Mouse (Mus musculus): Measurements from ENCODE around the gene 1700019N19Rik. TPM values are rescaled to one million over a fixed set of nuclear protein-coding genes. Genes with fewer than 3 reads are reported as not detected.

The 1700019N19Rik gene
- polyA plus RNA-seq, 1 experiment = 0.08 TPM

GRCm38 (mm10) chr19:58805191-58805779 lies 11.0 kb upstream of the 1700019N19Rik start:
- TF ChIP-seq POLR2A (IDR thresholded peaks at IDR 0.05; ENCODE audit: borderline replicate concordance, extremely low read depth, insufficient read depth, insufficient read length, poor library complexity, severe bottlenecking) (no peak), CTCF (IDR thresholded peaks at IDR 0.05; ENCODE audit: borderline replicate concordance, extremely low read depth, insufficient read depth, insufficient read length) (no peak)
- no peak for DNase-seq (ENCODE audit: low read depth)

- DNase-seq (ENCODE audit: low read depth) = peak; percentile 69
- TF ChIP-seq CTCF (IDR thresholded peaks at IDR 0.05; ENCODE audit: borderline replicate concordance, extremely low read depth, insufficient read depth, insufficient read length) (no peak), POLR2A (IDR thresholded peaks at IDR 0.05; ENCODE audit: borderline replicate concordance, extremely low read depth, insufficient read depth, insufficient read length, poor library complexity, severe bottlenecking) (no peak)
Observed at GRCm38 (mm10) chr19:58795114-58795669, 931 bp upstream of the 1700019N19Rik start.

GRCm38 (mm10) chr19:58789194-58789593 lies 5.1 kb downstream of the 1700019N19Rik start:
- peak; percentile 71 for DNase-seq (ENCODE audit: low read depth)
- TF ChIP-seq CTCF (IDR thresholded peaks at IDR 0.05; ENCODE audit: borderline replicate concordance, extremely low read depth, insufficient read depth, insufficient read length) (no peak), POLR2A (IDR thresholded peaks at IDR 0.05; ENCODE audit: borderline replicate concordance, extremely low read depth, insufficient read depth, insufficient read length, poor library complexity, severe bottlenecking) (no peak)

GRCm38 (mm10) chr19:58783938-58784337 lies 10.3 kb downstream of the 1700019N19Rik start:
- peak; percentile 78 for DNase-seq (ENCODE audit: low read depth)
- TF ChIP-seq POLR2A (IDR thresholded peaks at IDR 0.05; ENCODE audit: borderline replicate concordance, extremely low read depth, insufficient read depth, insufficient read length, poor library complexity, severe bottlenecking) = no peak
- no peak for TF ChIP-seq CTCF (IDR thresholded peaks at IDR 0.05; ENCODE audit: borderline replicate concordance, extremely low read depth, insufficient read depth, insufficient read length)

- peak; percentile 39 for DNase-seq (ENCODE audit: low read depth)
- TF ChIP-seq POLR2A (IDR thresholded peaks at IDR 0.05; ENCODE audit: borderline replicate concordance, extremely low read depth, insufficient read depth, insufficient read length, poor library complexity, severe bottlenecking) (no peak), CTCF (IDR thresholded peaks at IDR 0.05; ENCODE audit: borderline replicate concordance, extremely low read depth, insufficient read depth, insufficient read length) (no peak)
Observed at GRCm38 (mm10) chr19:58781566-58781965, 12.7 kb downstream of the 1700019N19Rik start.

GRCm38 (mm10) chr19:58776461-58776860 lies 17.8 kb downstream of the 1700019N19Rik start:
- TF ChIP-seq POLR2A (IDR thresholded peaks at IDR 0.05; ENCODE audit: borderline replicate concordance, extremely low read depth, insufficient read depth, insufficient read length, poor library complexity, severe bottlenecking) = no peak
- no peak for TF ChIP-seq CTCF (IDR thresholded peaks at IDR 0.05; ENCODE audit: borderline replicate concordance, extremely low read depth, insufficient read depth, insufficient read length)
- DNase-seq (ENCODE audit: low read depth) = no peak

GRCm38 (mm10) chr19:58767329-58767728 lies 26.9 kb downstream of the 1700019N19Rik start:
- no peak for TF ChIP-seq POLR2A (IDR thresholded peaks at IDR 0.05; ENCODE audit: borderline replicate concordance, extremely low read depth, insufficient read depth, insufficient read length, poor library complexity, severe bottlenecking)
- no peak for TF ChIP-seq CTCF (IDR thresholded peaks at IDR 0.05; ENCODE audit: borderline replicate concordance, extremely low read depth, insufficient read depth, insufficient read length)

GRCm38 (mm10) chr19:58762848-58763541 lies 31.3 kb downstream of the 1700019N19Rik start:
- TF ChIP-seq CTCF (IDR thresholded peaks at IDR 0.05; ENCODE audit: borderline replicate concordance, extremely low read depth, insufficient read depth, insufficient read length) (peak; percentile 93), POLR2A (IDR thresholded peaks at IDR 0.05; ENCODE audit: borderline replicate concordance, extremely low read depth, insufficient read depth, insufficient read length, poor library complexity, severe bottlenecking) (no peak)
- peak; percentile 88 for DNase-seq (ENCODE audit: low read depth)

More at GRCm38 (mm10) chr19:58767329-58767728, 26.9 kb downstream of the 1700019N19Rik start:
- DNase-seq (ENCODE audit: low read depth) = peak; percentile 71

- no peak for TF ChIP-seq CTCF (IDR thresholded peaks at IDR 0.05; ENCODE audit: borderline replicate concordance, extremely low read depth, insufficient read depth, insufficient read length)
- TF ChIP-seq POLR2A (IDR thresholded peaks at IDR 0.05; ENCODE audit: borderline replicate concordance, extremely low read depth, insufficient read depth, insufficient read length, poor library complexity, severe bottlenecking) = no peak
- peak; percentile 5 for DNase-seq (ENCODE audit: low read depth)
Observed at GRCm38 (mm10) chr19:58762316-58762715, 31.9 kb downstream of the 1700019N19Rik start.

GRCm38 (mm10) chr19:58759423-58759822 lies 34.8 kb downstream of the 1700019N19Rik start, which contains the start of gene Pnliprp2:
Gene Pnliprp2, plus strand, starts transcription at chr19:58759719.
- DNase-seq (ENCODE audit: low read depth) = no peak
- TF ChIP-seq CTCF (IDR thresholded peaks at IDR 0.05; ENCODE audit: borderline replicate concordance, extremely low read depth, insufficient read depth, insufficient read length) = no peak
- TF ChIP-seq POLR2A (IDR thresholded peaks at IDR 0.05; ENCODE audit: borderline replicate concordance, extremely low read depth, insufficient read depth, insufficient read length, poor library complexity, severe bottlenecking) = no peak

- TF ChIP-seq CTCF (IDR thresholded peaks at IDR 0.05; ENCODE audit: borderline replicate concordance, extremely low read depth, insufficient read depth, insufficient read length) = no peak
- no peak for TF ChIP-seq POLR2A (IDR thresholded peaks at IDR 0.05; ENCODE audit: borderline replicate concordance, extremely low read depth, insufficient read depth, insufficient read length, poor library complexity, severe bottlenecking)
- no peak for DNase-seq (ENCODE audit: low read depth)
Observed at GRCm38 (mm10) chr19:58758871-58759270, 35.4 kb downstream of the 1700019N19Rik start.

Measured in brain, embryonic 14.5 days (tissue).